Mouse (Mus musculus) B cell, adult 62 days (primary cell): ENCODE data around the gene Nkiras2. TPM values are rescaled to one million over a fixed set of nuclear protein-coding genes. Genes with fewer than 3 reads are reported as not detected.

Experiments
- total RNA-seq: library from RNA; stranded (reverse); gene quantifications from 4 replicates; pipeline ENCODE4 v1.2.4, GENCODE M21; 2023

The Nkiras2 gene
- total RNA-seq, result 18.9 to 25.1 TPM (median 22.7 TPM) in 4 replicates

DNA sequence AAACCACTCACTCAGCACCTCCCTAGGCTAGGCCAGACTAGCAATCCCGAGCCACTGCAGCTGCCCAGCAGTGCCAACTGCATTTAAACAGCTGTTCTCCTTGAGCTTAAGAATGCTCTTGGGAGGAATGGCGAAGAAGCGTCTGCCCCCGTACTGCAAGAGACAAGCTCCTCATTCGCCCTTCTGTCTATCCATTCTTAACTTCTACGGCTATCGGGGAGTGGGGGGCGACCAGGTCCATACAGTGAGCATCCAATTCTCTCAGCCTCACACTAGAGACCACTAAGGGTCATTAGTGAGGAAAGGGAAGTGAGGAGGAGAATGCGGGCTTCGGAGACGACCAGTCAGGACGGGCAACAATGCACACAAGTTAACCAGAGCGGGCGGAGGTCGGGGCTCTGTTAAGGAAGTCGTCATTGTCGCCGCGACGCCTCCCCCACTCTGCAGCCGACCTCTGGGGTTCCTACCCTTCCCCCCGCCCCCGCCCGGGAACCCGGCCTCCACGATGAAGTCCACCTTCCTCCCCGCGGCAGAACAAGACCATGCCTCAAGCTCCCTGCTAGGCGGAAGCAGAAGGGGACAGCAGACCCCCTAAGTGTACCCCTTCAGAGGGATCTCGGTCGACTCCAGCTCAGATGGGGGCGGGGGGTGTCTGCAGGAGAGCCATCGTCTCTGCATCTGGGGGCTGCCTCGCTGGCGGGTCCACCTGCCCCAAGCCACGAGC, at the start of gene Nkiras2:
Gene Nkiras2 (plus strand): TSS at position 484 of the 724 bp plus-strand sequence.

DNA sequence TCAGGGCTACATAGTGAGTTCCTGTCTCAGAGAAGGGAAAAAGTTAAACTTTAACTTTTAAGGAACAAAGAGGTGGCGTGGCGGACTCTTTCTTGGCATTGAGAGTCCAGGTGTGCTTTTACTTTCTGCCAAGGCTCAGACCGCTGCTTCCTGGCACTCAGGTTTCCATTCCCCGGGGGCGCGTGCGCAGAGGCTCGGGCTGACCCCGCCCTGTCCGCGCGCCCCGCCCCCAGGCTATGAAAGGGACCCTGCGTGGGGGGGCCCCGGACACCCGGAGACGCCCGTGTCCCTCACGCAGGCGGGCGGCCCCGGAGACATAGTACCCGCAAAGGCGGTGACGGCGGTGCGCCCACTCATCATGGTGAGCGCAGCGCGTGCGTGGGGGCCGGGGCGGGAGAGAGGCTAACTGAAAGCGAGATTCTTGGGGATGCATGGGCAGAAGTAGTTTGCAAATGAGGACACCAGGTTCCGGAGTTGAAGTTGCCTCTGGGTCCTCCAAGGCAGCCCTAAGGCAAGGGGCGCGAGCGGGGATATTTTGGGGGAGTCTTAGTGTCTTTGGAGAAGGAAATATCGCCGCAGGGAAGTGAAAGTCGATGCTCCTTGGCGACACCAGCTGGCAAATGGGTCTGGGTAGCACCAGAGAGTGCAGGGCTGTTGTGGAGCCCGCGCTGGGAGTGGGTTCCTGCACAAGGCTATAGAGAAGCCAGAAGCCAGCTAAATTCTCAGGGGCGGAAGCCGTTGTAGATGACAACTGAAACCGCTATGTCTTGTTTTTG, 44.1 kb upstream of the Nkiras2 start, which contains the start of gene Cnp:
Gene Cnp (plus strand): TSS at position 197 of the 776 bp plus-strand sequence.

DNA sequence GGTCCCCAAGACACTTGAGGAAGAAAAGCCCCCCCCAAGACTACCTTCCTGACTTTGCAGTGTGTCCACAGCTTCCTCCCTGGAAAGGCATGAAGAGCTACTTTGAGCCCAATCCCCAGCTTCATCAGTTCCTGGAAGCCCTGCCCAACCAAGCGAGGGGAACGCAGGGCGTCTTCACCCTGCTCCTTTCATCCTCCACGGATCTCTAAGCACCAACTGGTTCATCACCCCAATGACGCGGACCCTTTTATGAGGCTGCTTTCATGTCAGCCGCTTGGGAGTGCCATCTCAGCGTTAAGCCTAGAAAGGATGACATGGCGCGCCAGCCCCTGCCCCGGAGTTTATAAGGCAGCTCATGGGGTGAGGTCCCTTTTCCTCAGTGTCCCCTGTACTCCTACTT, 938 bp downstream of the Nkiras2 start, which contains the start of gene Dnajc7:
Gene Dnajc7 (minus strand): TSS at position 187 of the 400 bp plus-strand sequence.

Other genes with a start within 250 kb of the Nkiras2 start
- 16.0 to 25.3 TPM (median 21.5 TPM) in 4 replicates for gene Jup, start 221.5 kb upstream of the Nkiras2 start, total RNA-seq
- not detected in 4 replicates for gene P3h4, start 204.4 kb upstream of the Nkiras2 start, total RNA-seq
- gene Fkbp10, start 203.5 kb upstream of the Nkiras2 start, total RNA-seq, result not detected in 4 replicates
- 53.2 to 65.6 TPM (median 58.2 TPM) in 4 replicates for gene Nt5c3b, start 177.4 kb upstream of the Nkiras2 start, total RNA-seq
- gene Klhl10, start 177.3 kb upstream of the Nkiras2 start, total RNA-seq, result 1.5 to 2.8 TPM (median 2.3 TPM) in 4 replicates
- 20.2 to 23.6 TPM (median 21.0 TPM) in 4 replicates for gene Klhl11, start 146.5 kb upstream of the Nkiras2 start, total RNA-seq
- 153 to 164 TPM (median 163 TPM) in 4 replicates for gene Acly, start 91.2 kb upstream of the Nkiras2 start, total RNA-seq
- 0.39 to 1.3 TPM (median 0.70 TPM) in 4 replicates for gene Ttc25, start 73.6 kb upstream of the Nkiras2 start, total RNA-seq
- 146 to 163 TPM (median 154 TPM) in 4 replicates for gene Cnp, start 44.3 kb upstream of the Nkiras2 start, total RNA-seq
- gene Dnajc7, start 924 bp downstream of the Nkiras2 start, total RNA-seq, result 374 to 427 TPM (median 395 TPM) in 4 replicates
- not detected in 4 replicates for gene Zfp385c, start 73.2 kb downstream of the Nkiras2 start, total RNA-seq
- 14.2 to 20.9 TPM (median 18.3 TPM) in 4 replicates for gene Dhx58, start 85.0 kb downstream of the Nkiras2 start, total RNA-seq
- gene Kat2a, start 93.2 kb downstream of the Nkiras2 start, total RNA-seq, result 36.7 to 39.7 TPM (median 38.7 TPM) in 4 replicates
- not detected in 4 replicates for gene Hspb9, start 94.6 kb downstream of the Nkiras2 start, total RNA-seq
- 123 to 134 TPM (median 127 TPM) in 4 replicates for gene Rab5c, start 119.0 kb downstream of the Nkiras2 start, total RNA-seq
- gene Kcnh4, start 140.7 kb downstream of the Nkiras2 start, total RNA-seq, result 8.1 to 10.4 TPM (median 9.4 TPM) in 4 replicates
- gene Hcrt, start 143.7 kb downstream of the Nkiras2 start, total RNA-seq, result not detected in 4 replicates
- gene Ghdc, start 151.7 kb downstream of the Nkiras2 start, total RNA-seq, result 21.1 to 24.9 TPM (median 23.1 TPM) in 4 replicates
- gene Stat5b, start 231.5 kb downstream of the Nkiras2 start, total RNA-seq, result 63.6 to 80.0 TPM (median 72.1 TPM) in 4 replicates
- gene Stat5a, start 240.1 kb downstream of the Nkiras2 start, total RNA-seq, result 37.4 to 39.2 TPM (median 38.4 TPM) in 4 replicates